Mouse (Mus musculus) kidney, adult 2 months (tissue): ENCODE data around the gene 4931428F04Rik.

Experiments used
- CTCF ChIP-seq: fragments of 200-500 bp; conservative IDR thresholded peaks from 2 replicates; pipeline ENCODE4 v1.5.1; 2011; ENCODE audit warnings: low read depth, mild to moderate bottlenecking, control low read depth, low read length, moderate library complexity, mixed read lengths; ENCODE audit not compliant: insufficient read depth, insufficient read length
- POLR2A ChIP-seq: fragments of 200-500 bp; IDR thresholded peaks from one replicate; pipeline ENCODE4 v1.6.1; 2011; ENCODE audit warnings: low read depth, low read length, control low read depth

- TF ChIP-seq CTCF (no peak), POLR2A (no peak)
These were observed 34.7 kb downstream of the 4931428F04Rik start, which contains the start of gene B3gnt9 for GRCm38 (mm10) chr8:105254966-105255350.
